Mouse (Mus musculus): ENCODE data around the gene C530025M09Rik.

GRCm38 (mm10) chr2:149865914-149866435 is 35.0 kb upstream of the C530025M09Rik start:
- TF ChIP-seq CTCF (IDR thresholded peaks at IDR 0.05; ENCODE audit: borderline replicate concordance, control insufficient read depth, extremely low read depth, insufficient read depth, low read length, poor library complexity): no peak
- TF ChIP-seq POLR2A (IDR thresholded peaks at IDR 0.05; ENCODE audit: control insufficient read depth, extremely low read depth, insufficient read depth, low read length, poor library complexity): no peak
